Mouse (Mus musculus) megakaryocyte-erythroid progenitor cell, adult 5-6 weeks (primary cell): Measurements from ENCODE around the gene Pcnx2. TPM values are rescaled to one million over a fixed set of nuclear protein-coding genes. Genes with fewer than 3 reads are reported as not detected.

ENCODE experiments used
- ATAC-seq: replicated peaks from 2 replicates; pipeline ENCODE4 v1.8.0; 2016; ENCODE audit warnings: mild to moderate bottlenecking, inconsistent platforms; ENCODE audit not compliant: severe bottlenecking, poor library complexity, low FRiP score, low TSS enrichment
- total RNA-seq, 2 experiments: library from RNA; stranded (forward) in 1 of 2; stranded (reverse) in 1 of 2; fragments of 200-1000, 215-1000 nt in 1 of 2; fragments of >200 nt in 1 of 2; fragmentation: Nextera tagmentation in 1 of 2; gene quantifications; 2 replicates each; pipeline ENCODE4 v1.2.3; 2014 to 2017

The Pcnx2 gene
- total RNA-seq (2014; fragmentation: Nextera tagmentation) (not detected in 2 replicates), total RNA-seq (2017) (not detected in 2 replicates)

GRCm38 (mm10) chr8:125897868-125898788, at the start of gene Pcnx2:
TSS of gene Pcnx2 (minus strand) at chr8:125898317.
- peak; percentile 63 for ATAC-seq

- ATAC-seq: no peak
Measured at GRCm38 (mm10) chr8:125944511-125944910, 46.4 kb upstream of the Pcnx2 start.

GRCm38 (mm10) chr8:125935649-125936048, 37.5 kb upstream of the Pcnx2 start:
- peak; percentile 85 for ATAC-seq

GRCm38 (mm10) chr8:125931822-125932221, 33.7 kb upstream of the Pcnx2 start:
- no peak for ATAC-seq

GRCm38 (mm10) chr8:125930276-125931046, 32.3 kb upstream of the Pcnx2 start:
- no peak for ATAC-seq

- ATAC-seq: no peak
Measured at GRCm38 (mm10) chr8:125926636-125927035, 28.5 kb upstream of the Pcnx2 start.

GRCm38 (mm10) chr8:125922333-125922732, 24.2 kb upstream of the Pcnx2 start:
- no peak for ATAC-seq

- no peak for ATAC-seq
Measured at GRCm38 (mm10) chr8:125920761-125921160, 22.6 kb upstream of the Pcnx2 start.

- ATAC-seq: no peak
Measured at GRCm38 (mm10) chr8:125920281-125920680, 22.2 kb upstream of the Pcnx2 start.

- ATAC-seq: no peak
Measured at GRCm38 (mm10) chr8:125919560-125919959, 21.4 kb upstream of the Pcnx2 start.

GRCm38 (mm10) chr8:125918719-125919118, 20.6 kb upstream of the Pcnx2 start:
- no peak for ATAC-seq

GRCm38 (mm10) chr8:125917013-125917412, 18.9 kb upstream of the Pcnx2 start:
- ATAC-seq: no peak

GRCm38 (mm10) chr8:125914386-125914785, 16.3 kb upstream of the Pcnx2 start:
- no peak for ATAC-seq

GRCm38 (mm10) chr8:125913206-125913605, 15.1 kb upstream of the Pcnx2 start:
- ATAC-seq: no peak

- ATAC-seq: no peak
Measured at GRCm38 (mm10) chr8:125911229-125911580, 13.1 kb upstream of the Pcnx2 start.

- ATAC-seq: no peak
Measured at GRCm38 (mm10) chr8:125910365-125911228, 12.5 kb upstream of the Pcnx2 start, which contains the start of gene Map3k21. TSS of gene Map3k21 (plus strand) at chr8:125910450.

- ATAC-seq: no peak
Measured at GRCm38 (mm10) chr8:125909661-125910364, 11.7 kb upstream of the Pcnx2 start.

GRCm38 (mm10) chr8:125907311-125907710, 9.2 kb upstream of the Pcnx2 start:
- ATAC-seq: no peak

- ATAC-seq: no peak
Measured at GRCm38 (mm10) chr8:125905341-125905740, 7.2 kb upstream of the Pcnx2 start.
